Mouse (Mus musculus) thymus, adult 2 months (tissue): Measurements from ENCODE around the gene Ass1. TPM values are rescaled to one million over a fixed set of nuclear protein-coding genes. Genes with fewer than 3 reads are reported as not detected.

Experiments
- DNase-seq: peaks from one replicate; pipeline ENCODE4 v3.0.0; 2021
- H3K27ac ChIP-seq: fragments of 200-500 bp; 2 replicates; pipeline ENCODE4 v1.5.1; 2012; ENCODE audit warnings: low read length, control low read depth; ENCODE audit not compliant: control insufficient read depth, insufficient read depth
- H3K27me3 ChIP-seq: fragments of 200-500 bp; 2 replicates; pipeline ENCODE4 v1.6.1; 2012; ENCODE audit warnings: mild to moderate bottlenecking, low read length, moderate library complexity, mixed read lengths; ENCODE audit not compliant: control insufficient read depth, insufficient read depth
- H3K36me3 ChIP-seq: fragments of 200-500 bp; 2 replicates; pipeline ENCODE4 v1.6.1; 2012; ENCODE audit warnings: mild to moderate bottlenecking, low read length, moderate library complexity; ENCODE audit not compliant: control insufficient read depth, insufficient read depth
- H3K4me1 ChIP-seq: fragments of 200-500 bp; replicated peaks from 2 replicates; pipeline ENCODE4 v1.6.1; 2012; ENCODE audit warnings: low read length; ENCODE audit not compliant: control insufficient read depth, insufficient read depth
- H3K4me3 ChIP-seq: fragments of 200-500 bp; 2 replicates; pipeline ENCODE4 v1.5.1; 2012; ENCODE audit warnings: mild to moderate bottlenecking, low read length, control low read depth, moderate library complexity; ENCODE audit not compliant: control insufficient read depth, insufficient read depth
- CTCF ChIP-seq: fragments of 200-500 bp; IDR thresholded peaks from 2 replicates; pipeline ENCODE4 v1.5.1; 2012; ENCODE audit warnings: mild to moderate bottlenecking, control low read depth, low read length, moderate library complexity, borderline replicate concordance; ENCODE audit not compliant: control insufficient read depth, poor library complexity, insufficient read depth; ENCODE audit errors: extremely low read depth
- POLR2A ChIP-seq: fragments of 200-500 bp; IDR thresholded peaks from 2 replicates; pipeline ENCODE4 v1.6.1; 2012; ENCODE audit warnings: mild to moderate bottlenecking, low read length, control low read depth, moderate library complexity; ENCODE audit not compliant: control insufficient read depth, poor library complexity, insufficient read depth; ENCODE audit errors: extremely low read depth
- WGBS: fragments of 180-500 bp; shearing (Covaris S2); methylation state at CpG from one replicate; pipeline ENCODE4 v1.1.7; 2018; 5-methylcytosine and 5-hydroxymethylcytosine counted together
- polyA plus RNA-seq: library from polyadenylated mRNA; depleted of rRNA; stranded (reverse); fragments of >200 nt; gene quantifications from 2 replicates; pipeline ENCODE4 v1.2.3, GENCODE M21; 2012

The Ass1 gene
- polyA plus RNA-seq, 1 experiment = 36.3 TPM

DNA sequence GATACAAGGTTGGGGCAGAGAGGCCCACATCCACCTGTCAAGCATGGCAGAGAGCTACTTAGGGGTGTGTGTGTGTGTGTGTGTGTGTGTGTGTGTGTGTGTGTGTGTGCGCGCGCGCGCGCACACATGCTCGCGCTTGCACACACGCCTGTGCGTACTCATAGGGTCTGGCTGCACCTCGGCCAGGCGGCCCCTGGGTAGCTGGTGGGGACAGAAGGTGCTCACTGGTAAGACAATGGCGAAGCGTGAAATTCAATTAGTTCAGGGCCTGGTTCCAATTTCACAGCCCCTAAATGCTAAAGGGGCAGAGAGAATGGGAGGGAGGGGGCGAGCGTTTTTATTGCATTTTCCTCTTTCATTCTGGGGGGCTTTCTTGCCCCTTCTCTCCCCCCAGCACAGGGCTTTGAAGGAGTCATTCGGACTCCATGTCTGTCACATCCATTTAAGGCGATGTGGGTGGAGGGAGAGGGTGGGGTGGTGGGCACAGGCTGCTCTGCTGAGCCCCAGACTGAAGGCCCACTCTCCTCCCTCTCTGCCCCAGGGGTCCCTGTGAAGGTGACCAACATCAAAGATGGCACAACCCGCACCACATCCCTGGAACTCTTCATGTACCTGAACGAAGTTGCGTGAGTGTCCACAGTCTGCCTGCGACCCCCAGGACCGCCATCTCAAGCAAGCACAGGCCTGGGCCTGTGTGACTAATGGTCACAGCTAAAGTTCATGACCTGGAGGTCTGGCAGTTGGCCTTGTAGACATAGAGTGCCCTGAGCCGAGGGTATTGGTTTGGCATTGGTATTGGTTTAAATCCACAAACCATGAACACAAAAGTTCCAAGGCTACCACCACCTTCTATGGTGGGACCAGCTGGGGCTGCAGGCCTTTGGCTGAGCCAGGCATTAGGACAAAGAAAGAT lies 30.5 kb downstream of the Ass1 start:
- DNase-seq = no peak
- WGBS = 96% methylated on average over 24 of the region's 24 CpGs
- no peaks in the 10 kb centered on the region for H3K36me3 ChIP-seq
- H3K4me3 ChIP-seq = no peak overlapping the region
- no peak overlapping the region for H3K27ac ChIP-seq
- H3K27me3 ChIP-seq = no peaks in the 10 kb centered on the region
- no peak for TF ChIP-seq POLR2A
- no peaks in the 10 kb centered on the region for H3K4me1 ChIP-seq

DNA sequence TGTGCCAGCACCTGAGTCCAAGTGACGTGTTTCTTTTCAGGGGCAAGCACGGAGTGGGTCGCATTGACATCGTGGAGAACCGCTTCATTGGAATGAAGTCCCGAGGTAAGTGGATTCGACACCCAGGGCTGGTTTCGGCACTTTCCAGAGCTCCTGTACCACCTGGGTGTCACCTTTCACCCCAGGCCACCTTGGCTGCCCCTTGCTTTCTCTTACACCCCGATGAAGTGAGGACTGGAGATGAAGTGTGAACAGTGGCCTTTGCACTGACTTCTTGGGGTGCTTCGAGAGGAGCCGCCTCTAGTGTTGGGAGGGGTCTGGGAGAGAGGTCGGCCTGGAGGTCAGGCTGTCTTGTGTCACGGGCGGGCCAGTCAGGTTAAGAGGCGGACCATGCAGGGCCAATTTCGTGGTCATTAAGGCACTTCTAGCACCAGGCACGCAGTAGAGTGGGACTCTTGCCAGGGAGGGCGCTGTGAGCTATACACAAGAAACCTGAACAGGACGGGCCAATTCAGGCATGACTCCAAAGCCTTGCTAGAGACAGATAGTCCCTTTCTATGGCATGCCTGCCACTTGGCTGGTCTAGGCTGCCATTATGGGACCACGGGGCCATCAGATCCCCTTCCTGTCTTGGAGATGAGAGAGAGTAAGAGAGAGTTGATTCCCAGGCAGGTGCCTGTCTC lies 31.6 kb downstream of the Ass1 start:
- Histone ChIP-seq H3K27me3 (no peaks in the 10 kb centered on the region), H3K4me1 (no peaks in the 10 kb centered on the region), H3K36me3 (no peaks in the 10 kb centered on the region), H3K27ac (no peak overlapping the region), H3K4me3 (no peak overlapping the region)
- TF ChIP-seq CTCF = no peak
- DNase-seq = no peak
- whole genome bisulfite sequencing = 92% methylated on average over 20 of the region's 20 CpGs

DNA sequence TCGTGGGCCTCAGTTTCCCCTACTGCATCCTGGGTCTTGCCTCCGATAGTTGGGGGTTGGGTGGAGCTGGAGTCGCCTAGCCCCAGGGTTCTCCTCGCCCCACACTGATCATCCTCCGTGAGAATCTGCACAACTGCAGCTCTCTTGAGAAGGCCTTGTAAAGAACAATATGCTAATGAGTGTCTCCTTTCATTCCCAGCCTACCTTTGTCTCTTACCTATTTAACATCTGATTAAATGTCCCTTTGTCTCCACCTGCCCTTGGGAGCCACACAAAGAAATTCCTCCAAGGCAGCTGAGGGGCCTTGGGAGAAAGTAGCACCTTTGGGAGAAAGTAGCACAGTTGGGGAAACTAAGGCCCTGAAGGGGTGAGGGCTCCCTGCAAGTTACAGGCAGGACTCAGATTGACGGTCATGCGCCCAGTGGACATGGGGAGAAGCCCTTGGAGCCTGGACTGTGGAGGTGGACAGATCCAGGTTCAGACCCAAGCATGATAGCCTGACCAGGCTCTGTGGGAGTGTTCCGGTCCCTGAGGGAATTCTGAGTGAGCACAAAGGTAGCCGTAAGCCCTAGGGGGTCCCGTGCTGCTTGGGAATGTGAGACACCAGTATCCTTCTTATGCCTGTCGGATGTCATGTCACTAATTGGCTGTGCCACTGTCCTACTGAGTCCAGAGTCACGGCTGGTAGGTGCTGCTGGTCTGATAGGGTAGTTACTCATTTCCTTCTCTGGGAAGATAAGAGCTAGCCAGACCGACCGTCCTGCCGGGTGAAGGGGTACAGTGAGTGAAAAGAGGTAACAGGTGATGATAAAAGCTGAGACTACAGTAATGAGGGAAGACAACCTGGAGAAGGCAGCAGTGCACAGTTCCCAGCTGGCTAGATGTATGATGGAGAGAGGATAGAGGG lies 32.9 kb downstream of the Ass1 start:
- Histone ChIP-seq H3K36me3 (no peaks in the 10 kb centered on the region), H3K4me3 (no peak overlapping the region), H3K27me3 (no peaks in the 10 kb centered on the region), H3K27ac (no peak overlapping the region), H3K4me1 (no peaks in the 10 kb centered on the region)
- WGBS = 97% methylated on average over 15 of the region's 15 CpGs
- TF ChIP-seq CTCF = no peak
- no peak for TF ChIP-seq POLR2A
- DNase-seq = no peak

DNA sequence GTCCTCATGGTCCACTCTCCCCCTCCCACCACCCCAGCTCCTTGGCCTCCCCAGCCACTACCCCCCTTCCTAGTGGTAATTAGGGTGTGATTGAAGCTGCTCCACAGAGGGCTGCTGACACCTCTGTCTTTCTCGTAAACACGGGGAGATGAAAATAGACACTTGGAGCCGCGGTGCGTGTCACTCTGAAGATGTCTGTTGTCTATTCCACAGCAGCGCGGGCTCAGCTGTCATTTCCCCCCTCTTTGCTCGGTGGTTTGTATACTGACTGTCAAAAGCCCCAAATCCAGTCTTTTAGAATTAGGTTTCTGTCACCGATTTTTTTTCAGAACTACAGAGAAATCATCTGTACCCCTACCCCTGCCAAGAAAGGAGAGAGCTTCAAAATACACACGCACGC lies 35.5 kb downstream of the Ass1 start:
- H3K4me3 ChIP-seq = no peak overlapping the region
- no peaks in the 10 kb centered on the region for H3K27me3 ChIP-seq
- no peak for DNase-seq
- 95% methylated on average over 11 of the region's 11 CpGs for WGBS
- no peak for TF ChIP-seq POLR2A
- no peak for TF ChIP-seq CTCF
- H3K36me3 ChIP-seq = no peaks in the 10 kb centered on the region
- H3K4me1 ChIP-seq = no peaks in the 10 kb centered on the region
- no peak overlapping the region for H3K27ac ChIP-seq

DNA sequence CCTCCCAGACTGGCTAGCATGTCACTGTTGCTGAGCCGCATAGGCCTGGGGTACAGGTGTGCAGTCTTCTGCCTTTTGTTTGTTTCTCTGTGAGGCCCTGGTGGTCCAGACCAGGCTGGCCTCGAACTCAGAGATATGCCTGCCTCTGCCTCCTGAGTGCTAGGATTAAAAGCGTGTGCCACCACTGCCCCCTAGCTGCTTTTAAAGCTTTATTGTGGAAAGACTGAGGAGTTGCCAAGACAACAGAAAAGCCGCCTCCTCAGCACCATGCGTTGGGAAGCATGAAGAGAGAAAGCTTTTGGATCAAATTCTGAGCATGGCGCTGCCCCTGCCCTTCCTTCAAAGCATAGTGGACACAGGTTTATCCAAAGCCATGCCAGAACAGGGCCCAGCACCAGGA lies 38.8 kb downstream of the Ass1 start:
- TF ChIP-seq POLR2A = no peak
- no peak for TF ChIP-seq CTCF
- Histone ChIP-seq H3K4me1 (no peaks in the 10 kb centered on the region), H3K4me3 (no peak overlapping the region), H3K27me3 (no peaks in the 10 kb centered on the region), H3K27ac (no peak overlapping the region), H3K36me3 (no peaks in the 10 kb centered on the region)
- WGBS = 97% methylated on average over 6 of the region's 6 CpGs
- DNase-seq = no peak

DNA sequence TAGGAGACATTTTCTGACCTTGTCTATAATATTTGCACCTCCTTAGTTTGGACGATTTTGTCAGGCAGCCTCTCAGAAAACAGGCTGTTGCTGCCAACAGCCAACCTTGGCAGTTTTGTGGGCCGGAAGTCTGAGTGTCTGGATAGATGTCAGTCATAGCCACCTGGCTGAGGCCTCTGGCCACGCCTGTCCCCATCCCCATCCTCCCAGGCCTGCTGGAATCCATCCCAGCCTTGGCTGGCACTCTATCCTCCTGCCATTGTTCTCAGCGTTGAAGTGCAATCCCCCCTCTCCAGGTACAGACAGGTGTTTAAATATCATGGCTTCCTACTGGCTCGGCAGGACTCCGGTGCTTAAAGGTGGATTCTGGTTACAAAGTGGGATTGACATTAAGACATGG lies 41.3 kb downstream of the Ass1 start:
- no peak for TF ChIP-seq CTCF
- no peak for TF ChIP-seq POLR2A
- 93% methylated on average over 6 of the region's 6 CpGs for WGBS
- H3K36me3 ChIP-seq = 0 out of 2 replicates have a peak, but pooled peaks cover 6% of the 10 kb centered on the region

More for the DNA sequence above, 41.3 kb downstream of the Ass1 start:
- Histone ChIP-seq H3K4me1 (no peaks in the 10 kb centered on the region), H3K27me3 (no peaks in the 10 kb centered on the region), H3K4me3 (no peak overlapping the region), H3K27ac (no peak overlapping the region)
- no peak for DNase-seq
